Mouse (Mus musculus) thymus, adult 2 months (tissue): ENCODE measurements around the gene Cldn18. TPM values are rescaled to one million over a fixed set of nuclear protein-coding genes. Genes with fewer than 3 reads are reported as not detected.

Source experiments
- DNase-seq: peaks from one replicate; pipeline ENCODE4 v3.0.0; 2021
- H3K27ac ChIP-seq: fragments of 200-500 bp; 2 replicates; pipeline ENCODE4 v1.5.1; 2012; ENCODE audit warnings: low read length, control low read depth; ENCODE audit not compliant: control insufficient read depth, insufficient read depth
- H3K27me3 ChIP-seq: fragments of 200-500 bp; 2 replicates; pipeline ENCODE4 v1.6.1; 2012; ENCODE audit warnings: mild to moderate bottlenecking, low read length, moderate library complexity, mixed read lengths; ENCODE audit not compliant: control insufficient read depth, insufficient read depth
- H3K36me3 ChIP-seq: fragments of 200-500 bp; 2 replicates; pipeline ENCODE4 v1.6.1; 2012; ENCODE audit warnings: mild to moderate bottlenecking, low read length, moderate library complexity; ENCODE audit not compliant: control insufficient read depth, insufficient read depth
- H3K4me1 ChIP-seq: fragments of 200-500 bp; replicated peaks from 2 replicates; pipeline ENCODE4 v1.6.1; 2012; ENCODE audit warnings: low read length; ENCODE audit not compliant: control insufficient read depth, insufficient read depth
- H3K4me3 ChIP-seq: fragments of 200-500 bp; 2 replicates; pipeline ENCODE4 v1.5.1; 2012; ENCODE audit warnings: mild to moderate bottlenecking, low read length, control low read depth, moderate library complexity; ENCODE audit not compliant: control insufficient read depth, insufficient read depth
- CTCF ChIP-seq: fragments of 200-500 bp; IDR thresholded peaks from 2 replicates; pipeline ENCODE4 v1.5.1; 2012; ENCODE audit warnings: mild to moderate bottlenecking, control low read depth, low read length, moderate library complexity, borderline replicate concordance; ENCODE audit not compliant: control insufficient read depth, poor library complexity, insufficient read depth; ENCODE audit errors: extremely low read depth
- POLR2A ChIP-seq: fragments of 200-500 bp; IDR thresholded peaks from 2 replicates; pipeline ENCODE4 v1.6.1; 2012; ENCODE audit warnings: mild to moderate bottlenecking, low read length, control low read depth, moderate library complexity; ENCODE audit not compliant: control insufficient read depth, poor library complexity, insufficient read depth; ENCODE audit errors: extremely low read depth
- WGBS: fragments of 180-500 bp; shearing (Covaris S2); methylation state at CpG from one replicate; pipeline ENCODE4 v1.1.7; 2018; 5-methylcytosine and 5-hydroxymethylcytosine counted together
- polyA plus RNA-seq: library from polyadenylated mRNA; depleted of rRNA; stranded (reverse); fragments of >200 nt; gene quantifications from 2 replicates; pipeline ENCODE4 v1.2.3, GENCODE M21; 2012

The Cldn18 gene
- polyA plus RNA-seq, 1 experiment, result 0.55 TPM

GRCm38 (mm10) chr9:99707425-99708126 lies 9.5 kb downstream of the Cldn18 start:
- Histone ChIP-seq H3K4me1 (no peaks in the 10 kb centered on the region), H3K27me3 (no peaks in the 10 kb centered on the region), H3K36me3 (no peaks in the 10 kb centered on the region), H3K4me3 (no peak overlapping the region), H3K27ac (no peak overlapping the region)
- no peak for TF ChIP-seq CTCF
- TF ChIP-seq POLR2A, result no peak
- WGBS, result 77% methylated on average over 11 of the region's 11 CpGs
- DNase-seq, result no peak

- Histone ChIP-seq H3K4me1 (no peaks in the 10 kb centered on the region), H3K4me3 (no peak overlapping the region), H3K27ac (no peak overlapping the region), H3K36me3 (no peaks in the 10 kb centered on the region), H3K27me3 (no peaks in the 10 kb centered on the region)
- DNase-seq, result no peak
- no peak for TF ChIP-seq CTCF
- TF ChIP-seq POLR2A, result no peak
- 91% methylated on average over 6 of the region's 6 CpGs for WGBS
Measured at GRCm38 (mm10) chr9:99706264-99706663, 10.8 kb downstream of the Cldn18 start.

- Histone ChIP-seq H3K4me1 (no peaks in the 10 kb centered on the region), H3K27me3 (no peaks in the 10 kb centered on the region), H3K27ac (no peak overlapping the region), H3K4me3 (no peak overlapping the region), H3K36me3 (no peaks in the 10 kb centered on the region)
- no peak for TF ChIP-seq CTCF
- 85% methylated on average over 6 of the region's 6 CpGs for WGBS
- no peak for DNase-seq
Measured at GRCm38 (mm10) chr9:99703711-99704110, 13.4 kb downstream of the Cldn18 start.

GRCm38 (mm10) chr9:99702215-99702614 lies 14.9 kb downstream of the Cldn18 start:
- no peak for DNase-seq
- WGBS, result 91% methylated on average over 6 of the region's 6 CpGs
- no peak overlapping the region for H3K27ac ChIP-seq
- TF ChIP-seq POLR2A (no peak), CTCF (no peak)
- H3K36me3 ChIP-seq, result no peaks in the 10 kb centered on the region
- H3K4me3 ChIP-seq, result no peak overlapping the region
- no peaks in the 10 kb centered on the region for H3K27me3 ChIP-seq
- no peaks in the 10 kb centered on the region for H3K4me1 ChIP-seq

GRCm38 (mm10) chr9:99701187-99701586 lies 15.9 kb downstream of the Cldn18 start:
- no peaks in the 10 kb centered on the region for H3K36me3 ChIP-seq
- no peak for DNase-seq
- no peaks in the 10 kb centered on the region for H3K27me3 ChIP-seq
- H3K4me3 ChIP-seq, result no peak overlapping the region
- no peaks in the 10 kb centered on the region for H3K4me1 ChIP-seq
- WGBS, result 83% methylated on average over 2 of the region's 2 CpGs
- TF ChIP-seq POLR2A (no peak), CTCF (no peak)
- H3K27ac ChIP-seq, result no peak overlapping the region

DNA sequence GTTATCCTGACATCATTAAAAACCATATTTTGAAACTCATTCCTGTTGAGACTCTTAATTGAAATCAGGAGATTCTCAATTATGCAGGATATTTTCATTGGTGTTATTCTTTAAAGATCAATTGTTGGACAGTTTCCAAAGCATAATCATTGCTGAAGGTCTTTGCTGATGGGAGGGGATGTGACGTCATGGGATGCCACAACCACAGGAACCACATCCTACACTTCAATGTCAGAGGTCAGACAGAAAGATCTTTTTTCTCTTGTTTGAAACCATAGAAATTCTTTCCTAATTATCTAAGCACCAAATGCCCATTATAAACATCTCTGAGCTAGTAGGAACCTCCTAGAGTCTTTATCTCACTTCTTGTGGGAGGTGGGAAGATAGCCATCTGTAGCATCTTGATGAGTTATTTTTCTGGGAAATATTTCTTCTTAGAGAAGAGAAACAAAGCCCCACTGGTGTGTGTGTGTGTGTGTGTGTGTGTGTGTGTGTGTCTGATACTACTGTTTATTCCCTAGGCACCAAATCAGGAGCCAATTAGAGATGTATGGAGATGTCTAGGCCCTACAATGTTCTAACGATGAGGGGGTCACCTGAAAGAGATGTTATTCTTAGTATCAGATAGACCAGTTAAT lies 17.2 kb downstream of the Cldn18 start:
- Histone ChIP-seq H3K27ac (no peak overlapping the region), H3K36me3 (no peaks in the 10 kb centered on the region), H3K4me1 (no peaks in the 10 kb centered on the region), H3K27me3 (no peaks in the 10 kb centered on the region), H3K4me3 (no peak overlapping the region)
- TF ChIP-seq POLR2A, result no peak
- TF ChIP-seq CTCF, result no peak
- DNase-seq, result no peak
- WGBS, result 57% methylated on average over 2 of the region's 2 CpGs
